Mouse (Mus musculus) lung, adult 18-20 months (tissue): ENCODE results near the gene Prep.
"Not testable (repeated sequence)": the region's sequence is repeated elsewhere in the genome, so short reads cannot be mapped to it uniquely, and the experiment has no call there.

Source experiments
- DNase-seq, 2 experiments: peaks; one replicate each; pipeline ENCODE4 v3.0.0; 2022; ENCODE audit warnings: mixed read lengths in 2 of 2

The Prep gene

GRCm38 (mm10) chr10:45121637-45122036, 54.6 kb downstream of the Prep start:
- no peak for DNase-seq

- no peak for DNase-seq
These were observed 55.5 kb downstream of the Prep start for GRCm38 (mm10) chr10:45122476-45122875.

DNA sequence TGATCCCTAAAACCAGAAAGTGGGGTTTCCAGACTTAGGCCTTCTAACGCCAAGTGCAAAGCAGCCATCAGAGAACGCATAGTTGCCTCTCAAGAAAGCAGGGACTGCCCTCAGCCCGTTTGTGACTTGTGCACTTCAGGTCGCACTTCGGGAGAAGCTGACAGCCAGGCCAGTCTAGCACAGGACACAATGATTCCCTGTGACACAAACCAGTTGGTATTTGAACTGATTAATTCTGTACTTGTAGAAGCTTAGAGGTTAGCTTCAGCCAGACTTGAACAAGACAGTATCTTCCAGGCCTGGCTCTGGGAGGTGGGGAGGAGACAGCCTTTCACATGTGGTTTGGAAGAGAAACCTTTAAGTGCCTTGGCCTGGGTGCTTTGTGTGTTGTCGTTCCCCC, 56.0 kb downstream of the Prep start:
- DNase-seq: no peak

- peak in 1 of 2 experiments; percentile 5 for DNase-seq
These were observed 62.1 kb downstream of the Prep start for GRCm38 (mm10) chr10:45129105-45129504.

DNA sequence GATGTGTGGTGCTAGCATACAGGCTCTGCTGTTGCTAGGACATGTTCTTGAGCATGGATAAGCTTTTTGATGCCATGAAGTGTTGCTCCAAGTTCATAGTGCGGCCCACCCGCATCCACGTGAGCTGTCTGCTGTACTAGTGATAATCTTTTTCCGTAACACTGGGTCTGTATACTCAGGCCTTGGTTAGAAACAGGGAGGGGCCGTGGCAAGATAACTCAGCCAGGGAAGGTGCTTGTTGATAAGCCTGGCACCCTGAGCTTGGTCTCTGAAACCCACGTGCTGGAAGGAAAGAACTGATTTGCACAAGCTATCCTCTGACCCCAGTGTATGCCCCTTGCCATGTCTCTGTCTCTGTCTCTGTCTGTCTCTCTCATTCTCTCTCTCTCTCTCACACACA, 63.0 kb downstream of the Prep start:
- DNase-seq: no peak

- DNase-seq: peak; percentile 28 to 38
These were observed 65.4 kb downstream of the Prep start for GRCm38 (mm10) chr10:45132371-45132770.

GRCm38 (mm10) chr10:45136806-45137205, 69.8 kb downstream of the Prep start:
- no peak for DNase-seq

- DNase-seq: no peak
These were observed 72.9 kb downstream of the Prep start for GRCm38 (mm10) chr10:45139910-45140309.

DNA sequence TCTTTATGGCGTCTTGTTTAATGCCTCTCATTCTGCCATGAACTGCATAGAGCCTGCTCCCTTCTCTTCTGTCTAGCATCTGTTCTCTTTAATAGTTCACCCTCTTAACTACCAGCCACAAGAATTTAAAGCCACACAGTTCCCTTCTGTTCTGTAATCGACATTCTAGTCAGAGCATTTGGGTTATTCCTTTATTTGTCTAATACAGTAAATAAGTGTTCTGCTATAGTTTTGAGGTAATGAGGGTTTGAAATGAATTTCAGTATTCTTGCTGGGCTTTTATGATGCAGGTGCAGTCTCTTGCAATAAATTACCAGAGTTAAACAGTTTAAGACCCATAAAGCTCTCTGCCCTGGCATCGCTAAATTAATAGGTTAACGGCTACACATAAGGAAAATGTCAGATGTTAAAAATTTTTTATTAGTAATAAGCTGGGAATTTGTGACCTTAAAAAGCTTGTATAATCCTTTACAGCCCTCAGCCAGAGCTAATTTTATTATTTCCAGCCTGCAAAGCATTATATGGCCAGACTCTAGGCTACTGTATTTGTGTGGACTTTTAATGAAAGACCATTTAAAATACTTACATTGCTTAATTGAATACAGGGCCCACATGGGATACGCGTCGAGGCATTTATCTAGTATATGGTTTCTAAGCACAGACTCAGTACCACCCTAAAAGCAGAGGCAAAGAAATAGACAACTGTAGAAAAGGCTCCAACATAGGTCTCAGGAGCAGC, 73.6 kb downstream of the Prep start:
- no peak for DNase-seq

DNA sequence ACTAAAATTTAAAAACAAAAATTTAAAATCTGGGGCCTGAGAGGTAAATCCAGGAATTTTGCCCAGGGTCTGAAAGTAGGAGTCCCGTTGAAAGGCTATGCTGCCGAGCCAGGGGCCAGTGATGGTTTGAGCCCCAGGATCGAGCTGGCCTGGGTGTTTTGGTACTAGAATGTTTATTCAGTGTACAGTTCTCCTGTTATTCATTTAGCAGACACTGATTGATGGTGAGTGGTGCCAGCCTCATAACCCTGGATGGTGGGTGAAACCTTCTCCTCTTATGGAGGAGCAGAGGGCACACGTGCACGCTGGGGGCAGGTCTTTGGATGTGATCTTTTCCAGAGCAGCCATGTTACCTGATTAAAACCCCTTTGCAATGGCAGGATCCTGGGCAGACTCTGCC, 75.4 kb downstream of the Prep start:
- DNase-seq: no peak

DNA sequence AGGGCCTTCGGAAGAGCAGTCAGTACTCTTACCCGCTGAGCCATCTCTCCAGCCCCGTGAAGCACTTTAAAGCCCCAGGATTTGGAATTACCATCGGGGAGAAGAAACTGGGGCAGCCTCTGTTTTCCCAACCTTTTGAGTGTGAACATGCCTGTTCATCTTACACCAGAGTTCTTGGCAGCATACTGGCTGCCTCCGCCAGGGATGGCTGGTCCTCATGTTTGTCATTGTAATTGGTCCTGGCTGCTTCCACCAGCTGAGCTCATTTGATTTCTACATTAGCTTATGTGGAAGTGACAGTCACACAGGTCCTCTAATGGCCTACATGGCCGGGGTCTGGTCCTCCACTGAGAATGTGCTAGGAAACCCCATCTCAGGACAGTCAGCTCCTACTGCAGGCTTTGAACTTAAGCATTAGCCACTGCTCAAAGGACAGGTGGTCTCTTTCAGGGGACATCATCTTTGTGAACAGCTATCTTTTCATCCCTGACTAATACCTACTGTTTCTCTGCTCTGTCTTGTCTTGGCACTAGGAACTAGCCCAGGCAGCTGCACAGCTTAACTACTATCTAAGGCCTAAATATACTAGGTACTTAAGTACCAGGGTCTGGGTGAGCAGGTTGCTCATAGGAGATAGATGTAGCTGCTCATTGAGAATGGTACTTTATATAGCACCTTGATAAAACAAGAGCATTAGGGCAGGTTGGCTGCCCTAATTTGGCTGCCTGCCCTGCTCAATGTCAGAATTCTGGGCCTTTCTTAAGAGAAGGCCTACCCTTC, 77.2 kb downstream of the Prep start:
- DNase-seq: no peak

DNA sequence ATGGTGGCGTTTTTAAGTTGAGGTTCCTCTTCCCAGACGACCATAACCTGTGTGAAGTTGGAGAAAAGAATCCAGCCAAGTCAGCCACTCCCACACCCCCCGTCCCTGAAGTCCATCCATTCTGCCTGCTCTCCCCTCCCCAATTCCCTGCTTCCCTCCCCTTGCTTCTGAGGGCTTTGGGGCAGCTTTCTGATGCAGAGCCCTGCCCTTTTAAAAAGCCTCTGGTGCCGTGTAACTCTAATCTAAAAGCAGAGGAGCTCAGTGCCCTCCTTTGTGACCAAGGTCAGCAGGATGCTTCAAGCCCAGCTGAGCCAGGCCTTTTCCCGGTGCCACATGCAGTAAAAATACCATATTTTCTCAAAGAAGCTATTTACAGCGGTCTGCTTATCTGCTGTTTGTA, 79.8 kb downstream of the Prep start:
- no peak for DNase-seq

GRCm38 (mm10) chr10:45151137-45151536, 84.1 kb downstream of the Prep start:
- no peak for DNase-seq

DNA sequence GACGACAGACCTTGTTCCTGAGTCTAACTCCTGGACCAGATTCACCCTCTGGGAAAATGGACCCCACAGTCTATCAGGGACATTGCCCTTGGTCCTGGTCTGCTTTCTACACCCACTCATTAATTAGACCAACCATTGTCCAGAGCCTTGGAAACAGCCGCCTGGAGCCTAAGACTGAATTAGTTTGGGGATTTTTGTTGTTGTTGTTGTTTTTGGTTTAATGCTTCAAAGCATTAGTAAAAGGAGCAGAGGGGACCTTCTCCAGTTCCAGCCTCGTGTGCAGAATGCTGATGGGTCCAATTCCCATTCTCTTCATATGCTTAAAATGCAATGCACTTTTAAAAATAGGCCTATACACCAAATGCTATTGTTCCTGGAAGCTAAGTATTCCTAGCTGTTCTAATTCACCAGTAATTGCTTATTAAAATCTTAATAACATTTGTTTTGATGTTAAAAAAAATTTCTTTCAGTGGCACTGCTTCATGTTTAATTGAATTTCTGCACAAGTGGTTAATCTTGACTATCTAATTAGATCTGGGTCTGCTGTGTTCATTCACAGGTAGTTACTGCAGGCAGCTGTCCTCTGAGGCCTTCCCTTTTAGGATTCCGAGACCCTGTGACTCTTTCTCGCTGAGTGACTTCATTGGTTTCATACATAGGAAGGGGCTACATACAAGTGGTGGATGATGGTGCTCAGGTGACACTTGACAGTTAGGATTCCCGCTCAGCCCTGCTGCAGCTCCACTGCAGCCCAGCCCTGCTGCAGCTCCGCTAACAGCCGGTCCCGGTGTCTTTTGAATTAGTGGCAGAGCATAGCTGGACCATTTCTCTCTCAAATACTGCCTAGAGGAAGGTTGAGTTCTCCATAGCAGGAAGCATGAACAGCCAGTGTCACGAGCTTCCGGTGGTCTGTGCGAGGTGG, 85.0 kb downstream of the Prep start:
- no peak for DNase-seq

- DNase-seq: no peak
These were observed 87.6 kb downstream of the Prep start for GRCm38 (mm10) chr10:45154557-45155060.

GRCm38 (mm10) chr10:45165851-45166250, 98.8 kb downstream of the Prep start:
- DNase-seq: no peak

- no peak for DNase-seq
These were observed 106.9 kb downstream of the Prep start for GRCm38 (mm10) chr10:45173927-45174326.

DNA sequence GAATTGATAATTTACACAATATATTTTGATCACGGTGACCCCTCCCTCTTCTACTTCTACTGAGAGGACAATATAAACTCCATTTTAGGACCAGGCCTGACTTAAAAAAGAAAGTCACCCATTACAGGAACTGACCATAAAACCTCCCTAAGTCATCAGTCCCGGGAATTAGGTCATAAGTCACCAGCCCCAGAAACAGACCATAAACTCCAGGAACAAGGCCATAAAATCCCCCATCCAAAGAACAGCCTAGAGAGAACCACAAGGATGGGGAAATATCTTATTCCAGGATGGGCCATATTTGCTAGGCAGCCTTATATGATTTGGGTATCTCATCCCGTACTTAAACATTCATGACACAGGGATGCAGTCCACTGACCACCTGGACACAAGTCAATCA, 107.3 kb downstream of the Prep start:
- no peak for DNase-seq

DNA sequence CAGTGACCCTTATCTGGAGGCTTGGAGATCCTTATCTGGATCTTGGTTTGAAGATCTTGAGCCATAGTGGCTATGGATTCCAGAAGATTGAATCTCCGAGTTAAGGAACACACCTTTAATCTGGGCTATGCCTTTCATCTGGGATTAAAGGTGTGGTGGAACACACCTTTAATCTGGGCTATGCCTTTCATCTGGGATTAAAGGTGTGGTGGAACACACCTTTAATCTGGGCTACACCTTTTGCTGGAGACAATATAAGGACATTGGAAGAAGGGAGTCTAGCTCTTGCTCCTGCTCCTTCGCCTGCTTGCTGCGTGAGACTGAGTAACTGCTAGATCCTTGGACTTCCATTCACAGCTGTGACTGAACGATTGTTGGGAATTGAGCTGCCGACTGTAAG, 110.8 kb downstream of the Prep start, which contains the start of gene Popdc3:
Popdc3 (plus strand) TSS at position 301 of the 400 bp plus-strand sequence.
- not testable (repeated sequence) for DNase-seq

DNA sequence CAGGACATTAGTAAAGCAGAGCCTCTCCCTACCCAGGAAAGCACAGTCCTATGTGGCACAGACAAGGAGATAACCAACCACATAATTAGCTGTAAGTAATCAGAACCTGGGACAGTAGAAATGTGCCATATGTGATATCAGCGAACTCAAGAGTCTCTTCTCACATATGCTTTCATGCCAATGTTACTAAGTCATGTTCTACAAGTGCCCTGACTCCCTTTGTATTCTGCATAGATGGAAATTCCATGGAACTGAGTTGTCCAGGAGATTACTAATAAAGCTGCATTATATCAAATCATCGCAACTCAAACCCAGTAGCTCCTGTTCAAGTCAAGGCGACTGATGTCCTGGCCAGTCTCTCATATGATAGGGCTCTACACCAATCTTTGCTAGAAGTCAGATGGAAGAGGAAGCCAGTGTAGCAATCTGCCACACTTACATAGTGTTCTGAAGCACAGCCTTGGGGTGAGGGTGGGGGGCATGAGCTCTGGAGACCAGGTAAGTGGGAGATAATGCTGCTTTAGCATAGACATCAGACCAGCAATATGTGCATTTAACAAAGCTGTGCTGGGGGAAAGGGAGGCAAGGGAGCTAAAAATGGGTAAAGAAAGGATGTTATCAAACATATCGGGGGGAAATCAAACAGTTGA, 113.8 kb downstream of the Prep start:
- DNase-seq: no peak

GRCm38 (mm10) chr10:45181344-45181743, 114.3 kb downstream of the Prep start:
- DNase-seq: peak; percentile 4

DNA sequence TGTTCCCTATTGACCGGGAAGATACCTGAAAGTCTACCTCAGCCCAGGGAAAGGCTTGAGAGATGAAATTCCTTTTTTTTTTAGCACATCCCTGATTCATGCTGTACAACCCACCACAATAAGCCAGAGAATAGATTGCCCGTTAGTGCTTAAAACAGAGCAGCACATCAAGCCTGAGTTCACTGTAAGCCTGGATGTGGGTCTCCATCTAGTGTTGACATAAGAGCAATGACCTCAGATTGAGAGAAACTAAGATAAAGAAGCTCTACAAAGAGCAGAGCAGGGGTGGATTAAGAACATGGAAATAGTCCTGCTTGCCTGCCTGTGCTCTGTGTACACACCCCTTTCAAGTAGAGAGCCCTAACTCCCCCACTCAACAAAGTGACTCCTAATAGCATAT, 118.5 kb downstream of the Prep start:
- DNase-seq: no peak
